Mouse (Mus musculus) frontal cortex, adult (tissue): ENCODE data around the gene B4gat1.
A peak's percentile ranks its signal among the peaks of the same experiment; 100 is the strongest.
"Not testable (repeated sequence)": the region's sequence is repeated elsewhere in the genome, so short reads cannot be mapped to it uniquely, and the experiment has no call there.

Experiments
- ATAC-seq: cut with Nextera tagmentation; 2 replicates; pipeline ENCODE4 v1.9.2; 2017; ENCODE audit warnings: mild to moderate bottlenecking, moderate library complexity, mixed read lengths; ENCODE audit not compliant: low TSS enrichment

The B4gat1 gene

DNA sequence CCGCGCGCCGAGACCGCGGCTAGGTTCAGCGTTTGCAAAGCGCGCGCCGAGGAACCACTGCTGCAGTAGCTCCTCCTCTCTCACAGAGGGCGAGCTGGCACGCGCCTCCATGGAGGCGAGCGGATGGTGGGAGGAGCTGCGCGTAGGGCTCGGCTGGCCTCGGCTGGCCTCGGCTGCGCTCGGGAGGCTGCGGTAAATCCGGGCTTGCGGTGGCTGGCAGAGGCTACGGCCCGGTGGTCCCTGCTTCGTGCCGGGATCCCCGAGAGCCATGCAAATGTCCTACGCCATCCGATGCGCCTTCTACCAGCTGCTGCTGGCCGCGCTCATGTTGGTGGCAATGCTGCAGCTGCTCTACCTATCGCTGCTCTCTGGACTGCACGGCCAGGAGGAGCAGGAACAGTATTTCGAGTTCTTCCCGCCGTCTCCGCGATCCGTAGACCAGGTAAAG is at the start of gene B4gat1, which contains the start of gene AC124502.3:
Gene B4gat1, plus strand, starts transcription at position 118 of the 448 bp plus-strand sequence.
Gene AC124502.3, plus strand, starts transcription at position 183 of the 448 bp plus-strand sequence.
- peak; percentile 88 for ATAC-seq

DNA sequence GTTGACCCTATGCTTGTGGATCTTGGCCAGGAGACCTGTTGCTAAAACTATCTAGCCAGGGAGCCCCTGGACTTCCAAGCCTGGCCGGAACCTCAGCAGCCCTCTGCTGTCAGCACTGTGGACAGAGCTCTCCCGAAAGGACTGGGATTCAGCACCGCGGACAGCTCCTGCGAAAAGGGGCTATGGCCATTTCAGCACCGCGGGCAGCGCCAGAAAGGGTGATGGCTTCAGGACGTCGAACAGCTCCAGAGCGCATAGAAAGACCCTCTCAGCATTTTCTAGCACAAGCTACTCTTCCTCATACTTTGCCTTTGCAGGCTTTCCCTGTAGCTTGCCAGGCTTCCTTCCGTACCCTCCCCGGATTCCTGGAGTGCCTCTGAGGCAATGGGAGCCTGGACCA is 49.6 kb upstream of the B4gat1 start:
- no peak; the same call in 1 of the 2 replicates for ATAC-seq

DNA sequence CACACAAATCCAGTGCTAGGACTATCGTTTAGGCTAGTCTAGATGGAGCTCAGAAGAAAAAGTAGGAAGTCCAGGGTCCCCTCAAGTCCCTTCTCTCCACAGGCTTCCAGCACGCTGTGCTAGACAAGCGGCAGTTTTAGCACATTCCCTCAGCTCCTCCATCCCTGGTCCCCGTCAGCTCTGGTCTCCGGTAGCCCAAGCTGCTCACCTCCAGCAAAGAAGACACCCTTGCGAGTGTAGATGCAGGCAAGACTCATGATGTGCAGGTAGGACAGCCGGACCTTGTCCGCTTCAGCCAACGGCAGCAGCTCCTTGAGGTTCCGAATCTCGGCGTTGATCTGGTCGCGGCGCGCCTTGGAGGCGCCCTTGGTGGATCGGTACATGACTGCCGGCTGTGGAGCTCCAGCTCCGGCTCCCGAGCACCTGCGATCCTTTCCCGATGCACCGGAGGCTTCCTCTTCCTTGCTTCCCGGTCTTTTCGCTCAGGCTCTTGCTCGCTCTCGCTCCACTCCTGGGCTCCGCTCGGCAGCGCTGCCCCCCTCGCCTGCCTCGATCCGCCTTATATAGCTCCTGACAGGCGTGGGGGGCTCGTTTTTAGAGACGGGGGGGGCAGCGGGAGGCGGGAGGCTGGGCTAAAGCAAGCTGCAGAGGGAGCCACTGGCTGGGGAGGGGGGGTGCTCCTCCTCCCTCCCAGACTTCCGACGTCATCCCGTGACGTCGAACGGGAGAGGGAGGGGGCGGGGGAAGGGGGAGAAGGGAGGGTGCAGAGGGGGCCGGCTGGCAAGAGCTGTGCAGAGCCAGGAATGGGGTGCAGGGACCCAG is 49.0 kb upstream of the B4gat1 start:
- peak; percentile 11 for ATAC-seq

DNA sequence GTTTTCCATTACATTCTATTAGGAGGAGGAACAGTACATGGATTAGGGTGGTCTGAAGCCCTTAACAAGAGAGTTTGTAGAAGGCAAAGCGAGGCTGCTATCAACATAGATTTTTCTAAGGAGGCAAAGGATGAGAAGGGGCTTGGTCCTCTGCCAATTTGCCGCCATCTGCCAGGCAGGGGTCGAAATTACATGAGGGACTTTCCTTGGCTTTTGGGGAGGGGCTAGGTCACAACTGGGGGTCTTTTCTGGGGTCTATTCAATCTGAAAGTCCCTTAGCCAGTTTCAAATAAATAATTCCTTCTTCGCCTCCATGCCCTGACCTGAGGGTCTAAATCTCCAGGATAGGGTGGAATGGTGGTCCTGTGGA is 48.4 kb upstream of the B4gat1 start, which contains the start of gene Npas4:
Gene Npas4, minus strand, starts transcription at position 61 of the 370 bp plus-strand sequence.
- no peak for ATAC-seq

DNA sequence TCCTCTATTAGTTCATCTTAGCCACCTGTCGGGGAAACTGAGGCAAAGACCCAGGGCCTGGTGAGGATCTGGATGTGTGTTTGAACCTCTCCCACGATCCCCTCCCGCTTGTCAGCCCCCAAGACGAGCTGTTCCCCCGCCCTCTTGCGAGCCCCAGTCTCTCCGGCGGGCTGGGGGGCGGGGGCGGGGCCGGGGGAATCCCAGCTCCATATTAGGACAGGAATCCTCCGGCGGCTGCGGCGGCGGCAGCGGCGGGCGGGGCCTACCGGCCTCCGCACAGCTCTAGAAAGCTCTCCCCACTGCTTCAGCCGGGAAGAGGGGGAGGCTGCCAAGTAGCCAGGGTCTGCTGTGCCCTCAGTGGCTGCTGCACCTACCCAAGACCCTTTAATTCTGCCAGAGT is 47.9 kb upstream of the B4gat1 start:
- 0 out of 2 replicates have a peak, but pooled peaks have one; percentile 2 for ATAC-seq

DNA sequence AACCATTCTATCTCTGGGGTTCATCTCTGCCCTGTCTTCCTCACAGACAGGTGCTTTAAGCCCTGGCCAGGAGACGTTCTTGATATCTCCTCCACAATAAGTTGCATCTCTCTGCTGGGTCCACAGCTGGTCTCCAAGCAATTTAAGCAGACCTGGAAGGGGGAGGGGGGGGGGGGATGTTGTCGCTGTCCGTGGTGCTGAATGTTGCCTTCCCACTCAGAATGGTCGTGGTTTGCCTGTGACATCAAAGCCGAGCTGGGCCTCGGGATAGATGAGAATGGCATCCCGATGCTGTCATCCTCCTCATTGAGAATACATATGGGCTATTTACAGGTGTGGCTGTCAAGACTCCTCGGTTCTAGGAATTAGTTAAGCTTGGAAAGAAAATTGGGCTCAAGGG is 46.3 kb upstream of the B4gat1 start:
- no peak for ATAC-seq

DNA sequence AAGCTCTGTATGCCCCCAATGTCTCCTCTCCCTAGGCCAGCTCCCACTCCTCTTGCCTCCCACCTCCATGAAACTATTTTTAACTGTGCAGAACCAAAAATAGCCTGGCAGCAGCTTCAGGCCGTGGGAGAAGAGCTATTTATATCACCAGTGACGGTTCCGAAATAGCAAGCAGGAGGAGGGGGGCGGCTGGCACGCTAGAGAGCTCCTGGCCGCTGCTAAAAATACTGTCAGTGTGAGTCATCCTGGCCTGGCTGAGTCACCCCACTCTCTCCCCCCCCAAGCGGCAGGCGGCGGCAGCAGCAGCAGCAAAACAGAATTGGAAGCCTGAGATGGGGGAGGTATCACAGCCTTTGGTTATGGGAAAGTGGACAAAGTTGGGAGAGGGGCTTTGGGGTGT is 45.7 kb upstream of the B4gat1 start:
- peak; percentile 27; the same call in 1 of the 2 replicates for ATAC-seq

DNA sequence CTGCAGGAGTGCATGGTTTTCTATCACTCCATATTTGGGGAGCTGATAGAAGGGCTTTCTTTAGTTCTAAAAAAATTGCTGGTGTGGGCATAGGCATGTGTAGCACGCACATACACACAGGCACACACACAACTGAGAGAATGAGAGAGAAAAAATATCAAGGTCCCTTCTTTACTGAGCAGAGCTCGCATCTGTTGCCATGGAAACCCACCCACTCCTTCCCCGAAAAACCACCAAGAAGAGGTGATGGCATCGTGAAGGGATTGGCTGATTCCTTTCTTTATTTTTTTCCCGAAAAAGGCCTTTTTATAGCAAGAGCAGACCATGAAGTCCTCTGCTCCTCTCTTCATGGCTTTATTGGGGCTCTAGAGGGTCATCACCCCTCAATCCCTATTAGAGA is 44.6 kb upstream of the B4gat1 start:
- ATAC-seq = peak; percentile 42

DNA sequence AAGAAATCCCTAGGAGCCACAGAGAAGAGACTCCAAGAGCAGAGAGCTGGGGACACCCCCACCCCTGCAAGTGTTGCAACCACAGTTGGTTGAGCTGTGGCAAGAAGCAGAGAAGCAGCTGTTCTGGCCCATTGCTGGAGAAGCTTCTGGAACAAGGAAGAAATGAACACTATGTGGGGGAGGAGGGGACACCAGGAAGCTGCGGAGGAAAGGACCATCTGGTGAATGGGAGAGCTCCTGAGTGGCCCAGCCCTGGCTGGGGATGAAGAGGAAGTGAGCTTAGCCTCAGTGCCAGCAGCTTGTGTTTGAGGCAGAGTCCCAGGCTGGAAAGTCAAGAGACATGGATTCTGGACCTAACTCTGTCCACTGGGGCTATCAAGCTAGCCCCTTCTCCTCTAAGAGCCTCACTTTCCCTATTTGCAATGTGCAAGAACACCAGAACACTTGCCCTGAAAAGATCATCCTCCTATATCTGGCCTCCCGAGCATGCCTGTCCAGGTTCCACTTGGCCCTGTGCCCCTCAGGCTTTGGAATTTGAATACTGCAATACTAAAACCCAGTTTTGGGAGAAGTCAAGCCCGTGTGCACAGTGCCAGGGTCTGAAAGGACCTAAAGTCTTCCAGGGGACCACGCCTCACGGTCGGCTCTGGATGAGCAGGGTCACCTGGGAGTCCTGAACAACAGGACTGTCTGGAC is 39.0 kb upstream of the B4gat1 start:
- peak; percentile 48; the same call in 1 of the 2 replicates for ATAC-seq

DNA sequence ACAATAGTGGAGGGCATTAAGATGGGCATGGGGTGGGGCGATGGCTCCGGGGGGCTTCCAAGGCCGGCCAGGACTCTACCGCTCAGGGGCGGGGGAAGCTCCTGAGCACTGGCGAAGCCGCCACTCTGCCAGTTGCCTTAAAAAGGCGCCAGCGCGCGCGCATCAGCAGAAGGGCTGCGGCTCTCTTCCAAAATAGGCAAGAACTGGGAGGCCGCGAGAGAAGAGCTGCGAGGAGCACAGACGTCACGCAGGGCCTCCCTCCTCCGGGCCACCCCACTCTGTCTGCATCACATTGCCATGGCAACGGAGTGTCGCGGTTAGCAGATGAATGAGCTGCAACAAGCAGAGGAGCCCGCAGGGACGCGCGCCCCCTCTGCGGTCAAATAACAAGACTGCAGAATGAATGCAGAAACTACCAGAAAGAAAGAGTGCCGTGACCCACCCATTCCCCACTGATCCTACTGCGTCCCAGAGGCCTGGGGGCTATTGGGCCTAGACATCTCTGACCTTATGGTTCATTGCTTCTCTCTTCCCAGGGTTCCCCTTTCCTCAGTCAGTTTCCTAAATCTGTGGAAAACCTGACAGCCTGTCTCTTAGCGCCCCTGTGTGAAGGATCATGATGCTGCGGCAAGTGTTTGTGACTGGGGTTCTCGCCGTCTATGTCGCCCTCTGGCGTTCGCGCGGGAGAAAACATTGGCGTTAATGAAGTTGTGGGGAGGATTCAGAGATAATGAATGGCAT is 36.8 kb upstream of the B4gat1 start:
- peak; percentile 96 for ATAC-seq

DNA sequence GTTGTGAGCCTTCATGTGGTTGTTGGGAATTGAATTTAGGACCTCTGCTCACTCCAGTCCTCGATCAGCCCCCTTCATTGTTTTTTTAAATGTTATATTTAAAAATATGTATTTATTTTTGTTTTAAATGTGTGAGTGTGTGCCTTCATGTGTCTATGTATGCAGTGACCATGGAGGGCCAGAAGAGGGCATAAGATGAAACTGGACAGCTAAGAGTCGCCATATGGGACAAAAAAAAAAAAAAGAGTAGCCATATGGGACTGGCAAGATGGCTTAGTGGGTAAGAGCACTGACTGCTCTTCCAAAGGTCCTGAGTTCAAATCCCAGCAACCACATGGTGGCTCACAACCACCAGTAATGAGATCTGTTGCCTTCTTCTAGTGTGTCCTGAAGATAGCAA is 35.0 kb upstream of the B4gat1 start:
- not testable (repeated sequence) for ATAC-seq

DNA sequence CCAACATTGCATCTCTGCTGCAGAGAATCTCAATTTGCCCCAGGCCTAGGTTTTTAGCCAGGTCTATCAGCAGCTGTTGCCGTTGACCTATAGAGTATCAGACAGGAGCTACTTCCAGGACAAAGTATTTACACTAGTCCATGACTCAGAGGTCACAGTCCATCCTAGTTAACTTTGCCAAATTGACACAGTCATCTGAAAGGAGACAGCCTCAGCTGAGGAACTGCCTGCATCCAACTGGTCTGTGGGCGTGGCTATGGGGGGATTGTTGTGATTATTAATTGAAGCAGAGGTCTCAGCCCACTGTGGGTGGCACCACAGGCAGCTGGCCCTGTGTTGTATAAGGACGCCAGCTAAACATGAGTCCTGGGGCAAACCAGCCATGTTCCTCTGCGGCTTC is 33.7 kb upstream of the B4gat1 start:
- ATAC-seq = no peak

DNA sequence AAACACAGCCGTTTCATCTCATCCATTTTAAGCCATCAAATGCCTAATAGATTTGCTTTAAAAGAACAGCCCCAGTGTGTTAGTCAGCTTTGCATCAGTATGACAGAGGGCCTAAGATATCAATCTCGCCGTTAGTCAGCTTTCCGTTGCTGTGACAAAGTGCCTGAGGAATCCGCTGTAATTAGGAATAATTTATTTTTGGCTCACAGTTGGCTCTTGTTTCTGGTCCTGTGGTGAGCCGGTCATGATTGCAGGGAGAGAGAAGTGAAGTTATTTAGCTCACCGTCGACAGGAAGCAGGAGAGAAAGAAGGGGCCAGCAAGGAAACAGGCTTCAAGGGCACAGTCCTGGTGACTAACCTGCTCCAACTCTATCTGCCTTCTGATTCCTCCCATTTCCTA is 25.5 kb upstream of the B4gat1 start:
- no peak for ATAC-seq

DNA sequence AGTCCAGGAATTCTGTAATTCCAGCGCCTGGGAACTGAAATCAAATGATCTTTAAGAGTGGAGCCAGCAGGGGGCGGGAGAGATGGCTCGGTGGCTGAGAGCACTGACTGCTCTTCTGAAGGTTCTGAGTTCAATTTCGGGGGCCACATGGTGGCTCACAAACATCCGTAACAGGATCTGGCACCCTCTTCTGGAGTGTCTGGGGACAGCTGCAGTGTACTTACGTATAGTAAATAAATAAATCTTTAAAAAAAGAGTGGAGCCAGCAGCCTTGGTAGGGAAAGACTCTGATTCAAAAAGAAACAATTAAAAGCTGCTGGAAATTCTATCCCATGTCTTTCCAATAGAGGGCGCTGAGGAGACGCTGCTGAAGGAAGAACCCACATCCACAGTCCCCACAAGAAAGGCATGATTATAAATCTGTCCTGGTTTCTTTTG is 23.6 kb upstream of the B4gat1 start:
- ATAC-seq = no peak

DNA sequence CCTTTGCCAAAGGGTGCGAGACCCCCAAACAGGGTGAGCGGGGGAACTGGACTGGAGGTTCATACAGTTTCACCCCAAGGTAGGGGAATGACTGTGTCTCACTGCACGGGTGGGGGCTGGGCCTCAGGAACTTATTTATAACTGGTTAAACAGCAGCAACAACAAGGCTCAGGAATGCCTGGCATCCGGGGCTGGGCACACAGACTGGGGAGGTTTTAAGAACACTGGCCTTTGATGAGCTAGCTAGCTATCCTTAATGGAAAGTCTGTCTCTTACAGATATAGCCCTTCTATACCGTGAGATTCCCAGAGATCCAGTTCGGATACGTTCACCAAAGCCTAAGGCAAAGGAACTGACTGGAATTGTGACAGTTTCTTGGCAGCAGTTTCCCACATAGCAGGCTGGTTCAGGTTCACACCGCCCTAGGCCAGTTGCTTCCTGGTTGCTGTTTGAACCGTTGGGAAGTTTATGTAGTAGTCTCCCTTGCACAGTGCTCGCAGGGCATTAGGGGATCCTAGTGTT is 22.3 kb upstream of the B4gat1 start:
- ATAC-seq = no peak

DNA sequence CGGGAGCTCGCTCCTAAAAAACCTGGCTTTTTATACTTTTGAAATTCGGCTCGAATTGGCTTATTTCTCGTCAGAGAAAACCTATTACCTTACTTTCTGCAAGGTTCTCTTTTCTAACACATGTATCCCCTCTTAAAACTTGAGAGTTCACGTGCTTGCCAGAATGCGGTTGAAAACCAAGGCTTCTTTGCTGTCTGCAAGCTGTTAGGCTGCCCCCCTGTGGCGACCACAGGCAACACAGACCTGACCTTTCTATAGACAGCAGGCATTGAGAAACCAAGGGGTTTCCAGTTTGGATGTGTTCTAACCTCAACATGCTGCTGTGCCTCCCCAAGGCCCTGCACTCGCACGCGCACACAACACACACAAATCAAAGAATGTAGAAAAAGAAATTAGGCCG is 21.8 kb upstream of the B4gat1 start:
- 0 out of 2 replicates have a peak, but pooled peaks have one; percentile 50 for ATAC-seq

DNA sequence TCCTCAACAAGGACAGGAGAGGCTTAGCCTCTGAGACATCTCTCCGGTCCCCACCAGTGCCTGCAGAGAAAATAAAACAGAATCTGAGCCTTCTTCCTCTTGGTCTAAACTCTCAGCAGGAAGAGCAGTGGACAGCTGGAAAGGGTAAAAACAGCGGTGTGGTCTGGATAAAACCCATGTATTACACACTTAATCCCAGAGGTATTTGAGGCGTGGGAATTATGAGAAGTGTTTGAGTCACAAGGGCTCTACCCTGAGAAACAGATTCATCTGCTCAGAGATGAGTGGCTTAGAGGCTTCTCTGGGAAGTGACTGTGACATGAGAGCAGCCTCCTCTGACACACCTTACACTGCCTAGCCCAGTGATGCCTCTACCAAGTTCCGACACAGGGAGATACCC is 21.0 kb upstream of the B4gat1 start:
- no peak for ATAC-seq

DNA sequence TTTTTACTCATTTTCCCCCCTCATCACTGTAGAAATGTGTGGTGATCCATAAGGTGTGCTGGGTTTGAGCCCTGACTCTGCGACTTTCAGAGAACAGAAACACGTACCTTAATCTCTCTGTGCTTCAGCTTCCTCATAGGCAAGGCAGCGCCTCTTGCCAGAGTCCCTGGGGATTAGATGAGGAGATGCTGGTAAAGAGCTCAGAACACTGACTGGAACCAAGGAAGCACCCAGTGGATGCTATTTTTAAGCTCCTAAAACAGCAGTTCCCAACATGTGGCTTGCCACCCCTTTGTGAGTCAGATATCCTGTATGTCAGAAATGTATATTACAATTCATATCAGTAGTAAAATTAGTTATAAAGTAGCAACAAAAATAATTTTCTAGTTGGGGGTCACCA is 20.4 kb upstream of the B4gat1 start:
- ATAC-seq = no peak

DNA sequence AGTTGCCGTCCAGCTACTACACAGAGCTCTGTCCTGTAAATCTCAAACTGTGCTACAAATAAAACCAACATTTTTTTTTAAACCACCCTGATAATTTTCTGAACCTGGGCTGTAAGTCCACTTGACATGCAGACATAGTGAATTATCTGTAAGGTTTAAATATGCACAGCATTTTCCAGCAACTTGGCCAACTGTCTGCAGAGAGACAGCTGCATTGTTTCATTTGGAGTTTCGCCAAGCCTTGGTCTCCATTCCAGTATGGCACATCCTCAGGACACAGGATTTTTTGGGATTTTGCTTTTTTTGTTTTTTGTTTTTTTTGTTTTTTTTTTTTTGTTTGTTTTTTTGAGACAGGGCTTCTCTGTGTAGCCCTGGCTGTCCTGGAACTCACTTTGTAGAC is 17.2 kb upstream of the B4gat1 start:
- ATAC-seq = no peak

DNA sequence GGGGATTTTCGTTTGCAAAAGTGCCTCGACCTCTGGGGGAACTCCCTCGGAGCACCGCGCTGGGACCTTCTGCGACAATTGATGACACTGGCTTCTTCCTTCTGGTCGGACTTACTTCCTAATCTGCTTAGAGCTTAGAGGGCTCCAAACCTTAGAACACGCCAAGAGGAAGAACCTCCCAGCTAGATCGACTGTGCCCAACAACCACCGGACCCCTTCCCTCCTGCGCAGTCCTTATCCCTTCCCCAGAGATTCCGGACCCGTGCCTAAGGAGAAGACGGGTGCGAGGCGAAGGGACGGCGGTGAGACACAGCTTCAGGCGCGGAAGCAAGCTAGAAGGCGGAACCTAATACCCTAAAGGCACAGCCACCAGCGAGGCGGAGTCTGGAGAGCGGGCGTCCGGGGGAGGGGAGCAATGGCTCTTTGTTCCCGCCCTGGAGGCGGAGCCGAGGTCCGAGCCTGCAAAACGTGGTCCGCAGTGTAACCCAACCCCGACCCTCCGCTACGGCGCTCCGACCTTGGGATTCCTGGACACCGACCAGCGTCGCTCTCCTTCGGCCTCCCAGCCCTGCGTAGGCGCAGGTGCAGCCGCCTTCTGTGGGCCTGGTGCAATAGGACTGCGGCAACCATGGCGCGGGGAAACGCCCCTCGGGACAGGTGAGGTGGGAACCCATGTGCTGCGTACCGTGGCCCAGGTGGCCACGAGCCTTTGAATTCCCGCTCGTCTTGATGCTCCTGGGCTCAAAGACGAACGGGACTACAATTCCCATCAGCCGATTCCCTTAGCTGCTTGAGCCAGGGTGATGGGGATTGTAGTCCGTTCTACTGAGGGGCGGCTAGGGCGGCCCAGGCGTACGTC is 14.8 kb upstream of the B4gat1 start, which contains the start of gene Slc29a2:
Gene Slc29a2, plus strand, starts transcription at position 240 of the 859 bp plus-strand sequence.
- peak; percentile 95 for ATAC-seq

DNA sequence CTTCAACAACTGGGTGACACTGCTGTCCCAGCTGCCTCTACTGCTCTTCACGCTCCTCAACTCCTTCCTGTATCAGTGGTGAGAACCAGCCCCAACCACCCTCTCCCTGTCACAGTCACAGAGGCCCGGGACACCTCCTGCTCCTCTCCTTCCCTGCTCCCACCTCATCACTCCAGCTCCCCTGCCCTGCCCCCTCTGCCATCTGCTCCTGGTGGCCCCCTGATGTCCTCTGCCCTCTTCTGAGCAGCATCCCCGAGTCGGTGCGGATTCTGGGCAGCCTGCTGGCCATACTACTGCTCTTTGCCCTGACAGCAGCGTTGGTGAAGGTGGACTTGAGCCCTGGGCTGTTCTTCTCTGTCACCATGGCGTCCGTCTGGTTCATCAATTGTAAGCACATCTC is 12.5 kb upstream of the B4gat1 start:
- ATAC-seq = no peak
